Mouse (Mus musculus) hindbrain, embryonic 12.5 days (tissue): ENCODE results near the gene Cdc42ep2. TPM values are rescaled to one million over a fixed set of nuclear protein-coding genes. Genes with fewer than 3 reads are reported as not detected.

Source experiments
- ATAC-seq: fragments of 200-750 bp; cut with Nextera tagmentation; 2 replicates; pipeline ENCODE4 v1.8.0; 2017; ENCODE audit warnings: moderate TSS enrichment; ENCODE audit not compliant: low FRiP score
- H3K27ac ChIP-seq: fragments of 300-500 bp; sonication (generic); 2 replicates; pipeline ENCODE4 v1.5.1; 2016; ENCODE audit warnings: mild to moderate bottlenecking
- H3K27me3 ChIP-seq: fragments of 300-500 bp; sonication (generic); 2 replicates; pipeline ENCODE4 v1.6.1; 2016; ENCODE audit warnings: mild to moderate bottlenecking
- H3K36me3 ChIP-seq: fragments of 300-500 bp; sonication (generic); 2 replicates; pipeline ENCODE4 v1.6.1; 2016; ENCODE audit warnings: mild to moderate bottlenecking
- H3K4me1 ChIP-seq: fragments of 300-500 bp; sonication (generic); 2 replicates; pipeline ENCODE4 v1.6.1; 2016
- H3K4me2 ChIP-seq: fragments of 300-500 bp; sonication (generic); replicated peaks from 2 replicates; pipeline ENCODE4 v1.6.1; 2016; ENCODE audit warnings: mild to moderate bottlenecking
- H3K4me3 ChIP-seq: fragments of 300-500 bp; sonication (generic); 2 replicates; pipeline ENCODE4 v1.5.1; 2016; ENCODE audit warnings: mild to moderate bottlenecking
- H3K9ac ChIP-seq: fragments of 300-500 bp; sonication (generic); 2 replicates; pipeline ENCODE4 v1.6.1; 2016; ENCODE audit warnings: mild to moderate bottlenecking, moderate library complexity
- H3K9me3 ChIP-seq: fragments of 300-500 bp; sonication (generic); replicated peaks from 2 replicates; pipeline ENCODE4 v1.6.1; 2016; ENCODE audit warnings: mild to moderate bottlenecking
- WGBS: fragments of 180-500 bp; shearing (Covaris S2); methylation state at CpG from one replicate; pipeline ENCODE4 v1.1.7; 2016; 5-methylcytosine and 5-hydroxymethylcytosine counted together
- polyA plus RNA-seq: library from polyadenylated mRNA; unstranded; fragments of >200 nt; fragmentation: Nextera tagmentation; extraction: Ambion mirVana; gene quantifications from 2 replicates; pipeline ENCODE4 v1.2.1, GENCODE M21; 2016

Gene Cdc42ep2
- polyA plus RNA-seq, 1 experiment from 2014 or later = 6.1 TPM

- peaks cover 74% of the 10 kb centered on the region for H3K36me3 ChIP-seq
- ATAC-seq = no peak
- no peak overlapping the region for H3K9ac ChIP-seq
- no peak overlapping the region for H3K4me2 ChIP-seq
- H3K27me3 ChIP-seq = no peaks in the 10 kb centered on the region
- no peaks in the 10 kb centered on the region for H3K9me3 ChIP-seq
- peaks cover 5% of the 10 kb centered on the region; the same call in 1 of the 2 replicates for H3K4me1 ChIP-seq
- no peak overlapping the region for H3K4me3 ChIP-seq
- 88% methylated on average over 22 of the region's 22 CpGs for WGBS
- no peak overlapping the region for H3K27ac ChIP-seq
Observed at GRCm38 (mm10) chr19:5954031-5954710, 29.6 kb upstream of the Cdc42ep2 start.

GRCm38 (mm10) chr19:5953201-5953770 lies 28.7 kb upstream of the Cdc42ep2 start:
- H3K9me3 ChIP-seq = no peaks in the 10 kb centered on the region
- peaks cover 71% of the 10 kb centered on the region for H3K36me3 ChIP-seq
- peaks cover 5% of the 10 kb centered on the region; the same call in 1 of the 2 replicates for H3K4me1 ChIP-seq
- 94% methylated on average over 19 of the region's 19 CpGs for WGBS
- no peak overlapping the region for H3K4me2 ChIP-seq
- 0 out of 2 replicates have a peak overlapping the region, but pooled peaks have one; percentile 13 for H3K9ac ChIP-seq
- no peaks in the 10 kb centered on the region for H3K27me3 ChIP-seq
- H3K27ac ChIP-seq = no peak overlapping the region
- no peak overlapping the region for H3K4me3 ChIP-seq
- ATAC-seq = no peak

DNA sequence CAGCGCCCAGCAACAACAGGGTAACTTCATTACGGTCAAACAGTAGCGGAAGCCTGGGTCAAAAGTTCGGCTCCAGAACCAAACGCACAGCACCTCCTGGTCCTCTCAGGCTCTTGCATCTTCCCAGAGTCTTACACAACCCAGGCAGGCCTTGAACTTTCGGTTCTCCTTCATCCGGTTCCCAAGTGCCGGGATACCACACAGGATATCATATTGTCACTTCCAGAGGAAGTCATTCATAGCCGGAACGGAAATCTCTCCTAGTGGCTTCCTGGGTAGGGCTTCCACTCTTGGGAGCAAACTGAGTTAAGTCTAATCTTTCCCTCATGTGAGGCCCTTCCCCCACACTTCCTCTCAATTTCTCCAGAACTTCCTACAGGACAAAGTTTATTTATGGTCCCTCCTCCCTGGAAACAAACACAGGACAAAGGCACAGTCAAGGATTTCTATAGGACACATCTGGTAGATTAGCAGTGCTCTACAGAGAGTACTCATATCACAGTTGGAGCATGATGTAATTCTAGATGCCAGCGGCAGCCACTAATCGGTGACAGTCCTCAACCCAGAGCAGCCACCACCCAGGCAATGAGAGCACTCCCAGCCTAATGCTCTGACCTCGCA lies 27.6 kb upstream of the Cdc42ep2 start:
- no peak overlapping the region for H3K9ac ChIP-seq
- no peak overlapping the region for H3K27ac ChIP-seq

GRCm38 (mm10) chr19:5951631-5952030 lies 27.0 kb upstream of the Cdc42ep2 start:
- Histone ChIP-seq H3K36me3 (peaks cover 75% of the 10 kb centered on the region), H3K9me3 (no peaks in the 10 kb centered on the region), H3K27ac (no peak overlapping the region), H3K4me1 (peaks cover 5% of the 10 kb centered on the region; the same call in 1 of the 2 replicates), H3K9ac (no peak overlapping the region), H3K4me2 (no peak overlapping the region), H3K4me3 (no peak overlapping the region), H3K27me3 (no peaks in the 10 kb centered on the region)
- WGBS = 96% methylated on average over 16 of the region's 16 CpGs
- ATAC-seq = no peak

More for the DNA sequence above, 27.6 kb upstream of the Cdc42ep2 start:
- Histone ChIP-seq H3K4me3 (no peak overlapping the region), H3K4me2 (no peak overlapping the region), H3K27me3 (no peaks in the 10 kb centered on the region), H3K36me3 (peaks cover 74% of the 10 kb centered on the region), H3K4me1 (peaks cover 5% of the 10 kb centered on the region; the same call in 1 of the 2 replicates), H3K9me3 (no peaks in the 10 kb centered on the region)
- ATAC-seq = no peak
- WGBS = 82% methylated on average over 13 of the region's 13 CpGs

GRCm38 (mm10) chr19:5950218-5950617 lies 25.6 kb upstream of the Cdc42ep2 start:
- ATAC-seq = no peak
- WGBS = 94% methylated on average over 11 of the region's 11 CpGs
- H3K9ac ChIP-seq = no peak overlapping the region
- H3K4me3 ChIP-seq = no peak overlapping the region
- H3K27ac ChIP-seq = no peak overlapping the region
- no peaks in the 10 kb centered on the region for H3K4me1 ChIP-seq
- no peaks in the 10 kb centered on the region for H3K9me3 ChIP-seq
- no peaks in the 10 kb centered on the region for H3K27me3 ChIP-seq
- no peak overlapping the region for H3K4me2 ChIP-seq
- H3K36me3 ChIP-seq = peaks cover 82% of the 10 kb centered on the region

DNA sequence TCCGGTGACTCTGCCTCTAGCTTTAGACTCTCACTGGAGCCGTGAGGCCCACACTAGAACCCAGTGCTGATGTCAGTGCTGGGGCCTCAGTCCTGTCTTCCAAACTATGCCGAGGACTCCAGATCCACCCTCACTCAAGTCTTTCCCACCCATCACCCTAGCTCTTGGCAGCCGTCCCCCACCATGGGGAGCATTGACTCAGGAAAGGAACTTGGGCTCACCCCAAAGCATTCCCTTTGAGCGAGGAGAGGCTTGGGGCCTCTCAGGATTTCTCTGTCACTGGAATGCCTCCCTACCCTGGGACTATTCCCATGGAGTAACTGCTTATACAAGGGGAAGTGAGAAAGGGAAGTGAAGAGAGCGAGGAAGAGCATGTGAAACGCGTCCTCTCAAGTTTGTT lies 21.3 kb upstream of the Cdc42ep2 start:
- Histone ChIP-seq H3K36me3 (peaks cover 61% of the 10 kb centered on the region), H3K27ac (no peak overlapping the region), H3K9me3 (no peaks in the 10 kb centered on the region), H3K9ac (no peak overlapping the region), H3K4me1 (no peaks in the 10 kb centered on the region), H3K4me3 (no peak overlapping the region), H3K4me2 (no peak overlapping the region), H3K27me3 (no peaks in the 10 kb centered on the region)
- WGBS = 91% methylated on average over 8 of the region's 8 CpGs
- no peak for ATAC-seq

GRCm38 (mm10) chr19:5945027-5945426 lies 20.4 kb upstream of the Cdc42ep2 start:
- Histone ChIP-seq H3K9me3 (no peaks in the 10 kb centered on the region), H3K36me3 (peaks cover 52% of the 10 kb centered on the region), H3K4me1 (no peaks in the 10 kb centered on the region), H3K4me3 (no peak overlapping the region), H3K4me2 (no peak overlapping the region), H3K27me3 (no peaks in the 10 kb centered on the region), H3K9ac (no peak overlapping the region), H3K27ac (no peak overlapping the region)
- no peak for ATAC-seq
- WGBS = 83% methylated on average over 7 of the region's 7 CpGs

DNA sequence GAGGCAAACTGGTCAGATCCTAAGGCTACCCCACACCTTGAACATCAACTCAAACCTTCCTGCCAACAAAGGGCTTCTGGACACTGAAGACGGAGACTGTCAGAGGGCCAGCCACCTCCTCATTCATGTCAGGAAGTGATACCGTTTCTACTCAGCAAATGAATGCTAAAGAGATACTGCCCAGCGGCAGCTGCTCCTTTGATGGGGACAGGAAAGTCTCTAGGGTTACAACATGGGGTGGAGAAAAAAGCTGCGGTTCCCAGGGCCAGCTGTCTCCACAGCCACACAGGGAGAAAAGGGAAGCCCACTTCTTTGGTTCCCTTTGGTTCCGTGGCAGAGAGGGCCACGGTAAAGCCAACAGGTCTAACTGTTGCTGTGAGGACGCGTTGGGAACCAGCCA lies 19.5 kb upstream of the Cdc42ep2 start:
- Histone ChIP-seq H3K4me2 (no peak overlapping the region), H3K27ac (no peak overlapping the region), H3K36me3 (peaks cover 45% of the 10 kb centered on the region), H3K4me3 (no peak overlapping the region), H3K9ac (no peak overlapping the region), H3K27me3 (no peaks in the 10 kb centered on the region), H3K9me3 (no peaks in the 10 kb centered on the region), H3K4me1 (no peaks in the 10 kb centered on the region)
- WGBS = 82% methylated on average over 8 of the region's 8 CpGs
- ATAC-seq = no peak

DNA sequence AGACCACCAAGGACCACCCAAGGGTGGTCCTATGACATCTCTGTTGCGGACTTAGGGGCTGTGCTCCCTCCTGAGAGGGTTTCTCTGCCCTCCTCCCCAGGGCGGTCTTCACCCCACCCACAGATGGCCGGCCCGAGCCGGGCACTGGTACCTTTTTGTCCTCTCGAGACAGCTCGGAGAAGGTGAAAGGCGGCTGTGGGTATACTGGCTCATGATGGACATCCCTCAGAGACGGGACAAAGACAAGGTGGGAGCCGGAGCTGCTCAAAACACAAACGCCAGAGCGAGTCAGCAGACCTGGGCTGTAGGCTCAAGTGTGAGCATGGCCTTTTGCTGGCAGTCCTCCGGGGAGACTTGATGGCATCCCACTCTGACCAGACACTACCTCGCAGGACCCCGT lies 18.8 kb upstream of the Cdc42ep2 start:
- Histone ChIP-seq H3K27ac (no peak overlapping the region), H3K9me3 (no peaks in the 10 kb centered on the region), H3K4me2 (no peak overlapping the region), H3K36me3 (peaks cover 41% of the 10 kb centered on the region), H3K4me3 (no peak overlapping the region), H3K9ac (no peak overlapping the region), H3K4me1 (0 out of 2 replicates have a peak, but pooled peaks cover 2% of the 10 kb centered on the region), H3K27me3 (no peaks in the 10 kb centered on the region)
- ATAC-seq = no peak
- WGBS = 92% methylated on average over 15 of the region's 15 CpGs

DNA sequence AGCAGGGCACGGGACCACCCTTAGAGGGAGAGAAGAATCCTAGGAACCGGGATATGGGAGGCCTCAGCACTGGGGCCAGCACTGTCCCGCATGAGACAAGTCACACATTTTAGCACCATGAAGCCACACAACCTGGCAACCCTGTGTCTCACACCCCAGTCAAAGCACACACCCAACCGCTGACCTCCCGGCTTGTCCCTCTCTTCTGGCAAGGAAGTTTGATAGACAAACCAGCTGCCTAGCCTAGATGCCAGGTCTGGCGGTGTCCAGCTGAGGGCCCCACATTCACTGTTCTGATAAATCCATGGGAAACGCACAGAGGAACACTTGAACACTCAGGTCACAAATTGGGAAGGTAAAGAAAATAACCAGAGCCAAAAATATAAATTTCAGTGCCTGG lies 18.0 kb upstream of the Cdc42ep2 start:
- H3K4me2 ChIP-seq = no peak overlapping the region
- no peaks in the 10 kb centered on the region for H3K27me3 ChIP-seq
- peaks cover 35% of the 10 kb centered on the region for H3K36me3 ChIP-seq
- H3K9me3 ChIP-seq = no peaks in the 10 kb centered on the region
- no peak overlapping the region for H3K9ac ChIP-seq
- peaks cover 9% of the 10 kb centered on the region for H3K4me1 ChIP-seq
- no peak for ATAC-seq
- H3K27ac ChIP-seq = no peak overlapping the region
- WGBS = 91% methylated on average over 7 of the region's 7 CpGs
- no peak overlapping the region for H3K4me3 ChIP-seq

- 91% methylated on average over 10 of the region's 10 CpGs for WGBS
Observed at GRCm38 (mm10) chr19:5940656-5941055, 16.0 kb upstream of the Cdc42ep2 start.

DNA sequence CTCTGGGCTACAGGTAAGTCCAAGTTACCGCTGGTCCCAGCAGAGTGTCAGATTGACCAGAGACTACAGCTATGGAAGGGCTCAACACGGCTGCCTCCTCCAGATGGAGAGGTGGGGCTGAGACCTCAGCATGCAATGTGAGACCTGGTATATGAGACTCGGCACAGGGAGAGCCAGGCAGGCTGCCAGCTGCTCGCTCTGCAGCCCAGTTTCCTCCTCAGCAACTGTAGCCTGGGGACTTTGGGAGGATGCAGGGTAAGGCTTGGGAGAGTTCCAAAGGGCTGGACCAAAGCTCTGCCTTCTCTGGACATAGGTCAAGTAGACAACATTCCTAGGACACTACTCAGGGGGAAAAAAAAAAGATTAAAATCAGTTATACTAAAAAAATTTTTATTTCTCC lies 15.6 kb upstream of the Cdc42ep2 start:
- H3K4me2 ChIP-seq = no peak overlapping the region
- H3K27me3 ChIP-seq = no peaks in the 10 kb centered on the region
- H3K4me3 ChIP-seq = no peak overlapping the region
- peaks cover 16% of the 10 kb centered on the region for H3K4me1 ChIP-seq
- peaks cover 22% of the 10 kb centered on the region for H3K36me3 ChIP-seq
- no peak for ATAC-seq
- no peaks in the 10 kb centered on the region for H3K9me3 ChIP-seq
- no peak overlapping the region for H3K27ac ChIP-seq
- 76% methylated on average over 4 of the region's 4 CpGs for WGBS
- H3K9ac ChIP-seq = no peak overlapping the region

More at GRCm38 (mm10) chr19:5940656-5941055, 16.0 kb upstream of the Cdc42ep2 start:
- Histone ChIP-seq H3K27ac (no peak overlapping the region), H3K4me3 (no peak overlapping the region), H3K9ac (no peak overlapping the region), H3K4me1 (peaks cover 13% of the 10 kb centered on the region), H3K4me2 (no peak overlapping the region), H3K9me3 (no peaks in the 10 kb centered on the region), H3K36me3 (peaks cover 24% of the 10 kb centered on the region), H3K27me3 (no peaks in the 10 kb centered on the region)
- no peak for ATAC-seq
